Mouse (Mus musculus): ENCODE measurements around the gene Zfp583. TPM values are rescaled to one million over a fixed set of nuclear protein-coding genes. Genes with fewer than 3 reads are reported as not detected.
A peak's percentile ranks its signal among the peaks of the same experiment; 100 is the strongest.
"Not testable (repeated sequence)": the region's sequence is repeated elsewhere in the genome, so short reads cannot be mapped to it uniquely, and the experiment has no call there.

The Zfp583 gene
- polyA plus RNA-seq, 1 experiment from 2014 or later = 5.9 TPM

GRCm38 (mm10) chr7:6361756-6362155, 30.7 kb upstream of the Zfp583 start:
- Histone ChIP-seq H3K4me1 (ENCODE audit: control insufficient read depth, insufficient read depth, low read length) (peaks cover 10% of the 10 kb centered on the region), H3K36me3 (ENCODE audit: control insufficient read depth, insufficient read depth, low read length) (no peaks in the 10 kb centered on the region), H3K4me3 (replicated peaks; ENCODE audit: low read length) (peak overlapping the region; percentile 68), H3K9ac (ENCODE audit: low read length) (peak overlapping the region; percentile 73), H3K27ac (ENCODE audit: low read length) (peak overlapping the region; percentile 88), H3K9me3 (replicated peaks; ENCODE audit: control insufficient read depth, low read length) (no peaks in the 10 kb centered on the region), H3K4me2 (ENCODE audit: low read depth, low read length) (peak overlapping the region; percentile 64), H3K27me3 (ENCODE audit: control insufficient read depth, insufficient read depth, low read length) (no peaks in the 10 kb centered on the region)
- no peak for ATAC-seq (ENCODE audit: insufficient read depth, low FRiP score)
- 23% methylated on average over 7 of the region's 7 CpGs for WGBS

GRCm38 (mm10) chr7:6360477-6361060, 29.5 kb upstream of the Zfp583 start:
- Histone ChIP-seq H3K9me3 (replicated peaks; ENCODE audit: control insufficient read depth, low read length) (no peaks in the 10 kb centered on the region), H3K4me1 (ENCODE audit: control insufficient read depth, insufficient read depth, low read length) (peaks cover 10% of the 10 kb centered on the region), H3K36me3 (ENCODE audit: control insufficient read depth, insufficient read depth, low read length) (no peaks in the 10 kb centered on the region), H3K27me3 (ENCODE audit: control insufficient read depth, insufficient read depth, low read length) (no peaks in the 10 kb centered on the region), H3K4me2 (ENCODE audit: low read depth, low read length) (no peak overlapping the region), H3K9ac (ENCODE audit: low read length) (no peak overlapping the region), H3K27ac (ENCODE audit: low read length) (no peak overlapping the region), H3K4me3 (replicated peaks; ENCODE audit: low read length) (no peak overlapping the region)
- WGBS = 14% methylated on average over 9 of the region's 9 CpGs
- no peak for ATAC-seq (ENCODE audit: insufficient read depth, low FRiP score)

- 55% methylated on average over 10 of the region's 10 CpGs for WGBS
- no peak overlapping the region for H3K9ac ChIP-seq (ENCODE audit: low read length)
- no peaks in the 10 kb centered on the region for H3K9me3 ChIP-seq (replicated peaks; ENCODE audit: control insufficient read depth, low read length)
- no peak overlapping the region for H3K4me2 ChIP-seq (ENCODE audit: low read depth, low read length)
- H3K4me1 ChIP-seq (ENCODE audit: control insufficient read depth, insufficient read depth, low read length) = peaks cover 9% of the 10 kb centered on the region
- H3K27me3 ChIP-seq (ENCODE audit: control insufficient read depth, insufficient read depth, low read length) = no peaks in the 10 kb centered on the region
- no peaks in the 10 kb centered on the region for H3K36me3 ChIP-seq (ENCODE audit: control insufficient read depth, insufficient read depth, low read length)
- H3K4me3 ChIP-seq (replicated peaks; ENCODE audit: low read length) = no peak overlapping the region
- no peak for ATAC-seq (ENCODE audit: insufficient read depth, low FRiP score)
- no peak overlapping the region for H3K27ac ChIP-seq (ENCODE audit: low read length)
These were observed 28.0 kb upstream of the Zfp583 start for GRCm38 (mm10) chr7:6358937-6359590.

- no peak for ATAC-seq (ENCODE audit: insufficient read depth, low FRiP score)
- 54% methylated on average over 2 of the region's 2 CpGs for WGBS
- H3K9me3 ChIP-seq (replicated peaks; ENCODE audit: control insufficient read depth, low read length) = no peaks in the 10 kb centered on the region
- H3K9ac ChIP-seq (ENCODE audit: low read length) = no peak overlapping the region
- peaks cover 3% of the 10 kb centered on the region for H3K4me1 ChIP-seq (ENCODE audit: control insufficient read depth, insufficient read depth, low read length)
- H3K27ac ChIP-seq (ENCODE audit: low read length) = no peak overlapping the region
- H3K36me3 ChIP-seq (ENCODE audit: control insufficient read depth, insufficient read depth, low read length) = no peaks in the 10 kb centered on the region
- no peak overlapping the region for H3K4me3 ChIP-seq (replicated peaks; ENCODE audit: low read length)
- H3K27me3 ChIP-seq (ENCODE audit: control insufficient read depth, insufficient read depth, low read length) = no peaks in the 10 kb centered on the region
- no peak overlapping the region for H3K4me2 ChIP-seq (ENCODE audit: low read depth, low read length)
These were observed 27.0 kb upstream of the Zfp583 start for GRCm38 (mm10) chr7:6358121-6358520.

GRCm38 (mm10) chr7:6344124-6344523, 13.0 kb upstream of the Zfp583 start:
- WGBS = 34% methylated on average over 10 of the region's 10 CpGs

GRCm38 (mm10) chr7:6343501-6344071, 12.5 kb upstream of the Zfp583 start, which contains the start of gene Gm3854:
Gm3854 (plus strand) TSS chr7:6343759.
- H3K4me3 ChIP-seq (replicated peaks; ENCODE audit: low read length) = peak within 1 kb of the TSS; percentile 84
- H3K27ac ChIP-seq (ENCODE audit: low read length) = peak within 1 kb of the TSS; percentile 36; the same call in 1 of the 2 replicates
- peak within 1 kb of the TSS; percentile 79 for H3K9ac ChIP-seq (ENCODE audit: low read length)
- no peaks in the 10 kb centered on the region for H3K27me3 ChIP-seq (ENCODE audit: control insufficient read depth, insufficient read depth, low read length)
- peak; percentile 87 for ATAC-seq (ENCODE audit: insufficient read depth, low FRiP score)
- H3K4me2 ChIP-seq (ENCODE audit: low read depth, low read length) = peak within 1 kb of the TSS; percentile 64
- no peaks in the 10 kb centered on the region for H3K36me3 ChIP-seq (ENCODE audit: control insufficient read depth, insufficient read depth, low read length)
- H3K9me3 ChIP-seq (replicated peaks; ENCODE audit: control insufficient read depth, low read length) = no peaks in the 10 kb centered on the region
- WGBS = under 1% methylated on average over 26 of the region's 26 CpGs
- no peaks in the 10 kb centered on the region for H3K4me1 ChIP-seq (ENCODE audit: control insufficient read depth, insufficient read depth, low read length)

More at GRCm38 (mm10) chr7:6344124-6344523, 13.0 kb upstream of the Zfp583 start:
- Histone ChIP-seq H3K27me3 (ENCODE audit: control insufficient read depth, insufficient read depth, low read length) (no peaks in the 10 kb centered on the region), H3K9me3 (replicated peaks; ENCODE audit: control insufficient read depth, low read length) (no peaks in the 10 kb centered on the region), H3K9ac (ENCODE audit: low read length) (peak overlapping the region; percentile 79), H3K4me1 (ENCODE audit: control insufficient read depth, insufficient read depth, low read length) (no peaks in the 10 kb centered on the region), H3K4me3 (replicated peaks; ENCODE audit: low read length) (peak overlapping the region; percentile 84), H3K27ac (ENCODE audit: low read length) (no peak overlapping the region), H3K36me3 (ENCODE audit: control insufficient read depth, insufficient read depth, low read length) (no peaks in the 10 kb centered on the region), H3K4me2 (ENCODE audit: low read depth, low read length) (peak overlapping the region; percentile 64)
- ATAC-seq (ENCODE audit: insufficient read depth, low FRiP score) = no peak

- Histone ChIP-seq H3K4me3 (replicated peaks; ENCODE audit: low read length) (no peak overlapping the region), H3K4me2 (ENCODE audit: low read depth, low read length) (no peak overlapping the region), H3K27ac (ENCODE audit: low read length) (no peak overlapping the region), H3K4me1 (ENCODE audit: control insufficient read depth, insufficient read depth, low read length) (no peaks in the 10 kb centered on the region), H3K9me3 (replicated peaks; ENCODE audit: control insufficient read depth, low read length) (no peaks in the 10 kb centered on the region), H3K36me3 (ENCODE audit: control insufficient read depth, insufficient read depth, low read length) (no peaks in the 10 kb centered on the region), H3K27me3 (ENCODE audit: control insufficient read depth, insufficient read depth, low read length) (no peaks in the 10 kb centered on the region), H3K9ac (ENCODE audit: low read length) (no peak overlapping the region)
- WGBS = 82% methylated on average over 5 of the region's 5 CpGs
- no peak for ATAC-seq (ENCODE audit: insufficient read depth, low FRiP score)
These were observed 8.8 kb upstream of the Zfp583 start for GRCm38 (mm10) chr7:6339865-6340264.

GRCm38 (mm10) chr7:6330458-6331232, 440 bp downstream of the Zfp583 start:
- no peaks in the 10 kb centered on the region for H3K36me3 ChIP-seq (ENCODE audit: control insufficient read depth, insufficient read depth, low read length)
- H3K4me2 ChIP-seq (ENCODE audit: low read depth, low read length) = peak overlapping the region; percentile 90
- H3K4me3 ChIP-seq (replicated peaks; ENCODE audit: low read length) = peak overlapping the region; percentile 70
- 15% methylated on average over 23 of the region's 23 CpGs for WGBS
- peak; percentile 71 for ATAC-seq (ENCODE audit: insufficient read depth, low FRiP score)
- peak overlapping the region; percentile 87 for H3K9ac ChIP-seq (ENCODE audit: low read length)
- no peaks in the 10 kb centered on the region for H3K27me3 ChIP-seq (ENCODE audit: control insufficient read depth, insufficient read depth, low read length)
- peaks cover 7% of the 10 kb centered on the region; the same call in 1 of the 2 replicates for H3K4me1 ChIP-seq (ENCODE audit: control insufficient read depth, insufficient read depth, low read length)
- H3K9me3 ChIP-seq (replicated peaks; ENCODE audit: control insufficient read depth, low read length) = no peaks in the 10 kb centered on the region
- peak overlapping the region; percentile 79 for H3K27ac ChIP-seq (ENCODE audit: low read length)

GRCm38 (mm10) chr7:6300796-6301195, 30.3 kb downstream of the Zfp583 start:
- H3K9ac ChIP-seq (ENCODE audit: low read length); H3K27ac ChIP-seq (ENCODE audit: low read length); H3K9me3 ChIP-seq (replicated peaks; ENCODE audit: control insufficient read depth, low read length); ATAC-seq (ENCODE audit: insufficient read depth, low FRiP score); H3K4me2 ChIP-seq (ENCODE audit: low read depth, low read length); H3K4me1 ChIP-seq (ENCODE audit: control insufficient read depth, insufficient read depth, low read length); H3K4me3 ChIP-seq (replicated peaks; ENCODE audit: low read length); H3K27me3 ChIP-seq (ENCODE audit: control insufficient read depth, insufficient read depth, low read length): not testable (repeated sequence)
- 61% methylated on average over 11 of the region's 11 CpGs for WGBS
- peaks cover 13% of the 10 kb centered on the region for H3K36me3 ChIP-seq (ENCODE audit: control insufficient read depth, insufficient read depth, low read length)
